Mouse (Mus musculus) thymus, postnatal 10 days (tissue): ENCODE results near the gene Bsph1.
"Not testable (repeated sequence)": the region's sequence is repeated elsewhere in the genome, so short reads cannot be mapped to it uniquely, and the experiment has no call there.

Source experiments
- DNase-seq, 2 experiments: peaks; one replicate each; pipeline ENCODE4 v3.0.0; 2021; ENCODE audit warnings: low spot score in 2 of 2

The Bsph1 gene

GRCm38 (mm10) chr7:13450541-13450940, at the start of gene Bsph1:
TSS of gene Bsph1 (plus strand) at chr7:13450841.
- not testable (repeated sequence) for DNase-seq

- peak in 1 of 2 experiments; percentile 10 for DNase-seq
Measured at GRCm38 (mm10) chr7:13511539-13511938, 60.9 kb downstream of the Bsph1 start.
